Mouse (Mus musculus): ENCODE measurements around the gene Gm28710. TPM values are rescaled to one million over a fixed set of nuclear protein-coding genes. Genes with fewer than 3 reads are reported as not detected.

Gene Gm28710
- not detected in 2 replicates for polyA plus RNA-seq (2014; fragmentation: Nextera tagmentation; extraction: Ambion mirVana)

GRCm38 (mm10) chr5:16791243-16791860 lies at the start of gene Gm28710:
Gm28710 (plus strand) TSS chr5:16791810.
- 79% methylated on average over 4 of the region's 4 CpGs for whole genome bisulfite sequencing (ENCODE audit: insufficient replicate concordance)
- no peak within 1 kb of the TSS for H3K4me2 ChIP-seq

GRCm38 (mm10) chr5:16777176-16777575 lies 14.4 kb upstream of the Gm28710 start:
- Histone ChIP-seq H3K4me2 (no peak overlapping the region), H3K36me3 (ENCODE audit: control insufficient read depth, insufficient read depth, low read length) (no peaks in the 10 kb centered on the region), H3K4me1 (ENCODE audit: control insufficient read depth, insufficient read depth, low read length) (no peaks in the 10 kb centered on the region), H3K9ac (ENCODE audit: low read depth, low read length) (no peak overlapping the region), H3K9me3 (replicated peaks; ENCODE audit: control insufficient read depth, low read length) (no peaks in the 10 kb centered on the region), H3K4me3 (ENCODE audit: low read depth, low read length) (no peak overlapping the region), H3K27me3 (ENCODE audit: control insufficient read depth, insufficient read depth, low read length) (no peaks in the 10 kb centered on the region), H3K27ac (ENCODE audit: low read depth, low read length) (no peak overlapping the region)
- no peak for ATAC-seq (replicated peaks; ENCODE audit: insufficient number of reproducible peaks, low FRiP score, low TSS enrichment)
- WGBS (ENCODE audit: insufficient replicate concordance): 64% methylated on average over 2 of the region's 2 CpGs

More at GRCm38 (mm10) chr5:16791243-16791860, at the start of gene Gm28710:
- H3K9me3 ChIP-seq (replicated peaks; ENCODE audit: control insufficient read depth, low read length): no peaks in the 10 kb centered on the region
- H3K4me3 ChIP-seq (ENCODE audit: low read depth, low read length): no peak within 1 kb of the TSS
- no peak for ATAC-seq (replicated peaks; ENCODE audit: insufficient number of reproducible peaks, low FRiP score, low TSS enrichment)
- no peaks in the 10 kb centered on the region for H3K27me3 ChIP-seq (ENCODE audit: control insufficient read depth, insufficient read depth, low read length)
- H3K36me3 ChIP-seq (ENCODE audit: control insufficient read depth, insufficient read depth, low read length): no peaks in the 10 kb centered on the region
- no peaks in the 10 kb centered on the region for H3K4me1 ChIP-seq (ENCODE audit: control insufficient read depth, insufficient read depth, low read length)
- H3K27ac ChIP-seq (ENCODE audit: low read depth, low read length): no peak within 1 kb of the TSS
- no peak within 1 kb of the TSS for H3K9ac ChIP-seq (ENCODE audit: low read depth, low read length)

GRCm38 (mm10) chr5:16778610-16779172 lies 12.9 kb upstream of the Gm28710 start:
- H3K4me2 ChIP-seq: no peak overlapping the region
- WGBS (ENCODE audit: insufficient replicate concordance): 82% methylated on average over 6 of the region's 6 CpGs
- no peaks in the 10 kb centered on the region for H3K27me3 ChIP-seq (ENCODE audit: control insufficient read depth, insufficient read depth, low read length)
- no peak for ATAC-seq (replicated peaks; ENCODE audit: insufficient number of reproducible peaks, low FRiP score, low TSS enrichment)
- no peak overlapping the region for H3K27ac ChIP-seq (ENCODE audit: low read depth, low read length)
- no peaks in the 10 kb centered on the region for H3K9me3 ChIP-seq (replicated peaks; ENCODE audit: control insufficient read depth, low read length)
- no peak overlapping the region for H3K4me3 ChIP-seq (ENCODE audit: low read depth, low read length)
- H3K9ac ChIP-seq (ENCODE audit: low read depth, low read length): no peak overlapping the region
- no peaks in the 10 kb centered on the region for H3K4me1 ChIP-seq (ENCODE audit: control insufficient read depth, insufficient read depth, low read length)
- H3K36me3 ChIP-seq (ENCODE audit: control insufficient read depth, insufficient read depth, low read length): no peaks in the 10 kb centered on the region

- no peaks in the 10 kb centered on the region for H3K9me3 ChIP-seq (replicated peaks; ENCODE audit: control insufficient read depth, low read length)
- H3K4me2 ChIP-seq: no peak overlapping the region
- ATAC-seq (replicated peaks; ENCODE audit: insufficient number of reproducible peaks, low FRiP score, low TSS enrichment): no peak
- no peak overlapping the region for H3K4me3 ChIP-seq (ENCODE audit: low read depth, low read length)
- no peak overlapping the region for H3K9ac ChIP-seq (ENCODE audit: low read depth, low read length)
- WGBS (ENCODE audit: insufficient replicate concordance): 82% methylated on average over 4 of the region's 4 CpGs
- H3K27me3 ChIP-seq (ENCODE audit: control insufficient read depth, insufficient read depth, low read length): no peaks in the 10 kb centered on the region
- H3K27ac ChIP-seq (ENCODE audit: low read depth, low read length): no peak overlapping the region
- no peaks in the 10 kb centered on the region for H3K4me1 ChIP-seq (ENCODE audit: control insufficient read depth, insufficient read depth, low read length)
- H3K36me3 ChIP-seq (ENCODE audit: control insufficient read depth, insufficient read depth, low read length): no peaks in the 10 kb centered on the region
These were observed 6.0 kb upstream of the Gm28710 start for GRCm38 (mm10) chr5:16785627-16786026.

- Histone ChIP-seq H3K4me1 (ENCODE audit: control insufficient read depth, insufficient read depth, low read length) (no peaks in the 10 kb centered on the region), H3K4me2 (no peak overlapping the region), H3K9ac (ENCODE audit: low read depth, low read length) (no peak overlapping the region), H3K9me3 (replicated peaks; ENCODE audit: control insufficient read depth, low read length) (no peaks in the 10 kb centered on the region), H3K27me3 (ENCODE audit: control insufficient read depth, insufficient read depth, low read length) (no peaks in the 10 kb centered on the region), H3K36me3 (ENCODE audit: control insufficient read depth, insufficient read depth, low read length) (no peaks in the 10 kb centered on the region), H3K4me3 (ENCODE audit: low read depth, low read length) (no peak overlapping the region), H3K27ac (ENCODE audit: low read depth, low read length) (no peak overlapping the region)
- no peak for ATAC-seq (replicated peaks; ENCODE audit: insufficient number of reproducible peaks, low FRiP score, low TSS enrichment)
- 53% methylated on average over 6 of the region's 6 CpGs for WGBS (ENCODE audit: insufficient replicate concordance)
These were observed 3.4 kb downstream of the Gm28710 start for GRCm38 (mm10) chr5:16794972-16795371.

GRCm38 (mm10) chr5:16802726-16803125 lies 11.1 kb downstream of the Gm28710 start:
- ATAC-seq (replicated peaks; ENCODE audit: insufficient number of reproducible peaks, low FRiP score, low TSS enrichment): no peak
- no peaks in the 10 kb centered on the region for H3K36me3 ChIP-seq (ENCODE audit: control insufficient read depth, insufficient read depth, low read length)
- H3K9me3 ChIP-seq (replicated peaks; ENCODE audit: control insufficient read depth, low read length): no peaks in the 10 kb centered on the region
- 86% methylated on average over 4 of the region's 4 CpGs for WGBS (ENCODE audit: insufficient replicate concordance)
- H3K27me3 ChIP-seq (ENCODE audit: control insufficient read depth, insufficient read depth, low read length): no peaks in the 10 kb centered on the region
- no peak overlapping the region for H3K4me3 ChIP-seq (ENCODE audit: low read depth, low read length)
- H3K27ac ChIP-seq (ENCODE audit: low read depth, low read length): no peak overlapping the region
- H3K4me1 ChIP-seq (ENCODE audit: control insufficient read depth, insufficient read depth, low read length): no peaks in the 10 kb centered on the region
- H3K4me2 ChIP-seq: no peak overlapping the region
- H3K9ac ChIP-seq (ENCODE audit: low read depth, low read length): no peak overlapping the region

- no peak overlapping the region for H3K4me3 ChIP-seq (ENCODE audit: low read depth, low read length)
- no peak for ATAC-seq (replicated peaks; ENCODE audit: insufficient number of reproducible peaks, low FRiP score, low TSS enrichment)
- H3K9ac ChIP-seq (ENCODE audit: low read depth, low read length): no peak overlapping the region
- no peaks in the 10 kb centered on the region for H3K27me3 ChIP-seq (ENCODE audit: control insufficient read depth, insufficient read depth, low read length)
- H3K4me1 ChIP-seq (ENCODE audit: control insufficient read depth, insufficient read depth, low read length): no peaks in the 10 kb centered on the region
- no peak overlapping the region for H3K27ac ChIP-seq (ENCODE audit: low read depth, low read length)
- no peak overlapping the region for H3K4me2 ChIP-seq
- H3K36me3 ChIP-seq (ENCODE audit: control insufficient read depth, insufficient read depth, low read length): no peaks in the 10 kb centered on the region
- no peaks in the 10 kb centered on the region for H3K9me3 ChIP-seq (replicated peaks; ENCODE audit: control insufficient read depth, low read length)
These were observed 47.4 kb downstream of the Gm28710 start for GRCm38 (mm10) chr5:16838991-16839390.

GRCm38 (mm10) chr5:16869309-16869915 lies 77.8 kb downstream of the Gm28710 start:
- 47% methylated on average over 2 of the region's 2 CpGs for WGBS (ENCODE audit: insufficient replicate concordance)
- Histone ChIP-seq H3K27ac (ENCODE audit: low read depth, low read length) (no peak overlapping the region), H3K9me3 (replicated peaks; ENCODE audit: control insufficient read depth, low read length) (no peaks in the 10 kb centered on the region), H3K4me3 (ENCODE audit: low read depth, low read length) (no peak overlapping the region), H3K36me3 (ENCODE audit: control insufficient read depth, insufficient read depth, low read length) (no peaks in the 10 kb centered on the region), H3K27me3 (ENCODE audit: control insufficient read depth, insufficient read depth, low read length) (no peaks in the 10 kb centered on the region), H3K4me1 (ENCODE audit: control insufficient read depth, insufficient read depth, low read length) (no peaks in the 10 kb centered on the region; the same call in 1 of the 2 replicates), H3K9ac (ENCODE audit: low read depth, low read length) (no peak overlapping the region), H3K4me2 (no peak overlapping the region)
- no peak; the same call in 1 of the 2 replicates for ATAC-seq (replicated peaks; ENCODE audit: insufficient number of reproducible peaks, low FRiP score, low TSS enrichment)

- Histone ChIP-seq H3K27ac (ENCODE audit: low read depth, low read length) (no peak overlapping the region), H3K9me3 (replicated peaks; ENCODE audit: control insufficient read depth, low read length) (no peaks in the 10 kb centered on the region), H3K4me3 (ENCODE audit: low read depth, low read length) (no peak overlapping the region), H3K4me2 (no peak overlapping the region), H3K36me3 (ENCODE audit: control insufficient read depth, insufficient read depth, low read length) (no peaks in the 10 kb centered on the region), H3K4me1 (ENCODE audit: control insufficient read depth, insufficient read depth, low read length) (no peaks in the 10 kb centered on the region), H3K9ac (ENCODE audit: low read depth, low read length) (no peak overlapping the region), H3K27me3 (ENCODE audit: control insufficient read depth, insufficient read depth, low read length) (no peaks in the 10 kb centered on the region)
- 23% methylated on average over 1 of the region's 1 CpGs for WGBS (ENCODE audit: insufficient replicate concordance)
- ATAC-seq (replicated peaks; ENCODE audit: insufficient number of reproducible peaks, low FRiP score, low TSS enrichment): no peak
These were observed 102.6 kb downstream of the Gm28710 start for GRCm38 (mm10) chr5:16894161-16894560.
